In the genomic region with DNA sequence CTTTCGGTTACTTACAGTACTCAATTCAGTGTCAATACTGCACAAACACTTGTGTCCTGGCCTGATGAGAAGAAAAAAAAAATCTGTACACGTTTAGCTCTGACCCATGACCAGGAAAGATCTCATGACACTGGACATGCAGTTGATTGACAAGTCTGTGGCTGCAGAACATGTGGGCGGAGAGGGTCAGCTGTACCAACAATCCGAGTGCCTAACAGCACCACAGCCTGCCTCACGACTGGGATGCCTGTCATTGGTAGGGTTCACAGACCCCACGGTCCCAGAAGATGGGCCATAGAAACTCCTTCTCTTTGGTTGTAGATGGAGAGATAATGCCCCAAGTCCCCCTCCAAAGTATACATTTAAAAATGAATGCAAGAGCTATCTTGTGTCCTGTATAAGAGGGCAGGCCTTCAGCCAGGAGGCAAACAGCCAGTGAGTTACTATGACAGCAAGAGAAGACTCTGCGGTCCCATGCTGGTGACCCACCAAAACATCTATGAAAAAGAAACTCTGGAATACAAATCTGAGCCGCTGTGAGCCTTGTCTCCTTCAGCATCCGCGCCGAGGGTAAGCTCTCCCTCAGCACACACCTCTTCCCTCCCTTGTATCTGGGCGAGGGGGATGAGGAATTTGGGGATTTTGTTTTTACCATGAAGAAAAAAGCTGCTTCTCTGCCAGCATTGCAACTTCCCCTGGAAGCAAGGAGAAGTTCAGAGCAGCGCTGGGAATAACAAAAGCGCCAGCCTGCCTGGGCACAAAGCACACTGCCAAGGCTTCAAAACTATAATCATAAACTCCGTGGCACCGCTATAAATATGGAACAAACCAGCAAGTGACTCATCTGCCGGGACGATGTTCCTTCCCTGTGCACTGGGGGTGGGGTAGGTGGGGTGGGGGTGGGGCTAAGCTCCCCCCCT, we compare ENCODE assay signal across 12 mouse cellular contexts.
DNase-seq lines count a peak whose midpoint lies in the region; ATAC-seq lines count a peak whose summit lies in the region.
"Had no signal": no experiment of that assay in that cellular context is flagged by ENCODE, and none has a peak within 500 bp of the region (broad histone marks: within the 10 kb centered on the region; RNA-seq: fewer than 3 reads in every experiment).

No protein-coding gene starts in this region.

- no peaks in the 10 kb centered on the region for H3K27me3 ChIP-seq in hindbrain, embryonic 13.5 days
- H3K27me3 ChIP-seq in hindbrain, embryonic 10.5 days (ENCODE audit: insufficient read depth, poor library complexity, severe bottlenecking), result no peaks in the 10 kb centered on the region
- H3K27me3 ChIP-seq: embryonic facial prominence, embryonic 12.5 days had no signal

- H3K4me2 ChIP-seq in hindbrain, embryonic 13.5 days, result no peak overlapping the region
- H3K4me2 ChIP-seq: embryonic facial prominence, embryonic 12.5 days had no signal

- intact Hi-C loops in left cerebral cortex, postnatal 14 days (cut with DNase I), result no loop called here

- H3K36me3 ChIP-seq in hindbrain, embryonic 13.5 days, result peaks cover 3% of the 10 kb centered on the region; the same call in 1 of the 2 replicates
- no peaks in the 10 kb centered on the region for H3K36me3 ChIP-seq in hindbrain, embryonic 10.5 days
- H3K36me3 ChIP-seq: embryonic facial prominence, embryonic 12.5 days had no signal

- H3K9ac ChIP-seq in hindbrain, embryonic 13.5 days, result no peak overlapping the region
- H3K9ac ChIP-seq: embryonic facial prominence, embryonic 12.5 days had no signal

- ATAC-seq in hindbrain, embryonic 13.5 days (ENCODE audit: low FRiP score), result no peak
- ATAC-seq in megakaryocyte-erythroid progenitor cell, adult 5-6 weeks (replicated peaks; ENCODE audit: low FRiP score, low TSS enrichment, poor library complexity, severe bottlenecking), result no peak

- H3K27ac ChIP-seq in hindbrain, embryonic 13.5 days, result peak overlapping the region; percentile 8; the same call in 1 of the 2 replicates
- H3K27ac ChIP-seq in hindbrain, embryonic 10.5 days, result no peak overlapping the region
- H3K27ac ChIP-seq: embryonic facial prominence, embryonic 12.5 days had no signal

- no peak for DNase-seq in hindbrain, embryonic 10.5 days (ENCODE audit: low spot score)
- DNase-seq in right cerebral cortex, adult 18-20 months, result peak; percentile 70
- no peak for DNase-seq in right cerebral cortex, postnatal 14 days
- peak; percentile 52 to 73 for DNase-seq in left cerebral cortex, postnatal 14 days (ENCODE audit: low spot score in 2 of 2)
- DNase-seq in kidney, postnatal 10 days, result no peak
- DNase-seq: adrenal gland, adult 8-10 months; cerebellum, adult 11-12 months; kidney, adult 8-10 months; thymus, adult 2 months had no signal

- peaks cover 9% of the 10 kb centered on the region; the same call in 1 of the 2 replicates for H3K4me1 ChIP-seq in hindbrain, embryonic 13.5 days (replicated peaks)
- peaks cover 20% of the 10 kb centered on the region for H3K4me1 ChIP-seq in hindbrain, embryonic 10.5 days (replicated peaks)

- H3K9me3 ChIP-seq in hindbrain, embryonic 13.5 days, result no peaks in the 10 kb centered on the region
- H3K9me3 ChIP-seq in hindbrain, embryonic 10.5 days, result no peaks in the 10 kb centered on the region
- H3K9me3 ChIP-seq: embryonic facial prominence, embryonic 12.5 days had no signal

- H3K4me3 ChIP-seq in hindbrain, embryonic 13.5 days, result no peak overlapping the region
- no peak overlapping the region for H3K4me3 ChIP-seq in hindbrain, embryonic 10.5 days
- H3K4me3 ChIP-seq: embryonic facial prominence, embryonic 12.5 days had no signal

- 63% methylated on average over 18 of the region's 18 CpGs for WGBS in hindbrain, embryonic 13.5 days
- 72% methylated on average over 18 of the region's 18 CpGs for WGBS in hindbrain, embryonic 10.5 days

Comparison
In these comparisons a context has a peak if more than half of its experiments do, and no peak if none do; other contexts are left out.
1. DNase-seq: peak in right cerebral cortex, adult 18-20 months (single experiment) and left cerebral cortex, postnatal 14 days (2 of 2); none in hindbrain, embryonic 10.5 days (single experiment), right cerebral cortex, postnatal 14 days (single experiment) and kidney, postnatal 10 days (single experiment).